Mouse (Mus musculus) erythroblast, embryonic 14.5 days (primary cell): ENCODE data around the gene Galnt18.

ENCODE experiments used
- GATA1 ChIP-seq: IDR thresholded peaks from 2 replicates; pipeline ENCODE4 v1.6.1; 2012; ENCODE audit warnings: low read length, inconsistent platforms, mixed read lengths
- TAL1 ChIP-seq: IDR thresholded peaks from 3 replicates; pipeline ENCODE4 v1.6.1; 2012; ENCODE audit warnings: low read length, inconsistent platforms, mixed read lengths

DNA sequence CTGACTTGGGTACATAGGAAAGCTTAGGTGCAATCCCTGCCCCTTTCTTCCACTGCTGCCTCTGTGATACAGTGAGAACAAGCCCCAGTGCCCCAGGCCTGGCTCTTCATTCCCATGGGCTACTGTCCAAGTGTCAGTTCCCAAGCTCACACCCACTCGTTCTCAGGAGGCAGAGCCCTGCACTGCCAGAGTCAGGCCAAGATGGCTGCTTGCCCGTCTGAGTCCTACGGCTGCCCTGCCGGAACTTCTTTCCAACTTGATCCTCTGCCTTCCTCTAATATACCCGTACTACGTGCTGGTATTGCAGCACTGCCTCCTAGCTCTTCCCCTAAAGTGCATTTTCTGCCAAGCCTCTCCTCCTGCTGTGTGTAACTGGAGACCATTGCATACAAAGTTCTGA lies 85.5 kb downstream of the Galnt18 start:
- no peak for TF ChIP-seq GATA1
- no peak for TF ChIP-seq TAL1
